Mouse (Mus musculus) neural tube, embryonic 14.5 days (tissue): Measurements from ENCODE around the gene Snap91. TPM values are rescaled to one million over a fixed set of nuclear protein-coding genes. Genes with fewer than 3 reads are reported as not detected.

ENCODE experiments used
- ATAC-seq: fragments of 200-750 bp; cut with Nextera tagmentation; 2 replicates; pipeline ENCODE4 v1.8.0; 2017; ENCODE audit warnings: low read depth, mild to moderate bottlenecking, moderate TSS enrichment, moderate library complexity
- H3K27ac ChIP-seq: fragments of 300-500 bp; sonication (generic); 2 replicates; pipeline ENCODE4 v1.5.1; 2014; ENCODE audit warnings: low read depth, mild to moderate bottlenecking, control low read depth, low read length, moderate library complexity, mixed read lengths
- H3K27me3 ChIP-seq: fragments of 300-500 bp; sonication (generic); 2 replicates; pipeline ENCODE4 v1.6.1; 2014; ENCODE audit warnings: low read length; ENCODE audit not compliant: control insufficient read depth, insufficient read depth
- H3K36me3 ChIP-seq: fragments of 300-500 bp; sonication (generic); 2 replicates; pipeline ENCODE4 v1.6.1; 2014; ENCODE audit warnings: low read length, mixed read lengths; ENCODE audit not compliant: control insufficient read depth, insufficient read depth
- H3K4me1 ChIP-seq: fragments of 300-500 bp; sonication (generic); 2 replicates; pipeline ENCODE4 v1.6.1; 2014; ENCODE audit warnings: low read length; ENCODE audit not compliant: control insufficient read depth, insufficient read depth
- H3K4me2 ChIP-seq: fragments of 300-500 bp; sonication (generic); 2 replicates; pipeline ENCODE4 v1.6.1; 2014; ENCODE audit warnings: mild to moderate bottlenecking, low read depth, low read length, control low read depth
- H3K4me3 ChIP-seq: fragments of 300-500 bp; sonication (generic); 2 replicates; pipeline ENCODE4 v1.5.1; 2014; ENCODE audit warnings: low read depth, low read length, control low read depth, mixed read lengths
- H3K9ac ChIP-seq: fragments of 300-500 bp; sonication (generic); replicated peaks from 2 replicates; pipeline ENCODE4 v1.6.1; 2014; ENCODE audit warnings: low read depth, mild to moderate bottlenecking, control low read depth, low read length, mixed read lengths
- H3K9me3 ChIP-seq: fragments of 300-500 bp; sonication (generic); 2 replicates; pipeline ENCODE4 v1.6.1; 2016; ENCODE audit warnings: low read length; ENCODE audit not compliant: control insufficient read depth
- WGBS: fragments of 180-500 bp; shearing (Covaris S2); extraction: QIAGEN DNeasy Blood & Tissue Kit; methylation state at CpG from one replicate; pipeline ENCODE4 v1.1.7; 2014; 5-methylcytosine and 5-hydroxymethylcytosine counted together
- polyA plus RNA-seq: library from polyadenylated mRNA; unstranded; fragments of >200 nt; fragmentation: Nextera tagmentation; extraction: Ambion mirVana; gene quantifications from 2 replicates; pipeline ENCODE4 v1.2.1, GENCODE M21; 2014

Gene Snap91
- polyA plus RNA-seq, 1 experiment from 2014 or later, result 93.0 TPM

DNA sequence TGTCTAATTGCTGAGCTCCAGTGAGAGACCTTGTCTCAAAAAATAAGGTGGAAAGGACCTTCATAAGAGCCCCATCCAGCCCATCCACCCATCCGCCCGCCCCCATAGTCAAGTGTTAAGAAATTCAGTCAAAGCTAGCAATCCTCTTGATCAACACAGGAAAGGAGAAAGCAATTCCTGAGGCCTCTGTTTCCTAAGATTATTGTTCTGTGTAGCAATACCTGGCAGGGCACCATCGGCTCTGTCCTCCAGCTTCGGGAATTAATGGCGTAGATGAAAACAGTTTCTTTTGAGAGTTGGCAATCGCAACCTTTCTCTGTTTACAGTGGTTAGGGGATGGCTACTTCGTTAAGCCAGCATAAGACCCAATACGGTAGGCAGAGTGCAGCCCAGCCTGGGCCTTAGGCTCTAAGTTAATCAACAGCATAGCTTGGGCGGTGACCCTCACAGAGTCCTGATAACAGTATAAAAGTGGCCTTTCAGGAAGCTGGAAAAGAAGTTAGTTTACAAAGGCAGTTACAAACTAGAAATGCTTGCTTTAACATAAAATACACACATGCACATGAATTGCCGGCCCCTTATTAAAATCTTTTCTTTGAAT is 152.1 kb downstream of the Snap91 start:
- H3K9me3 ChIP-seq, result no peaks in the 10 kb centered on the region
- WGBS, result 85% methylated on average over 10 of the region's 10 CpGs
- no peak for ATAC-seq

DNA sequence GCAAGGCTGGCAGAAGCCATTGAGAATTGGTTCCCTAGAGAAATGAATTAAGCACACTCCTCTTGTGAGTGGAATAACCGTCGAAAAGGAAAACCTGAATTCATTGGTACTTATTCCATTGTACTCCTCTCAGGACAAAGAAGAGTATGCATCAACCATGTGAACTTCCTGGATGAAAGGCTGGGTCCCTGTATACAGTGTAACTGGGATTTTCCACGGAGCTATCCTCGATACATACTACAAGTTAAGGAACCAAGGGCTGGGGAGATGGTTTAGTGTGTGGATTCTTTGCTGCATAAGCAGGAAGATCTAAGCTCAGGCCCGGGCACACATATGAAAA is 154.1 kb downstream of the Snap91 start:
- Histone ChIP-seq H3K9ac (no peak overlapping the region), H3K9me3 (no peaks in the 10 kb centered on the region), H3K36me3 (no peaks in the 10 kb centered on the region), H3K27me3 (no peaks in the 10 kb centered on the region), H3K4me1 (no peaks in the 10 kb centered on the region), H3K4me2 (no peak overlapping the region), H3K4me3 (no peak overlapping the region), H3K27ac (peak overlapping the region; percentile 61)
- 67% methylated on average over 5 of the region's 5 CpGs for WGBS
- ATAC-seq, result peak; percentile 35; the same call in 1 of the 2 replicates

More for the DNA sequence above, 152.1 kb downstream of the Snap91 start:
- no peak overlapping the region for H3K27ac ChIP-seq
- H3K27me3 ChIP-seq, result no peaks in the 10 kb centered on the region
- no peak overlapping the region for H3K4me2 ChIP-seq
- no peak overlapping the region for H3K9ac ChIP-seq
- no peaks in the 10 kb centered on the region for H3K4me1 ChIP-seq
- H3K4me3 ChIP-seq, result no peak overlapping the region
- H3K36me3 ChIP-seq, result no peaks in the 10 kb centered on the region

GRCm38 (mm10) chr9:86725604-86726380 is 154.7 kb downstream of the Snap91 start:
- ATAC-seq, result peak; percentile 75
- 31% methylated on average over 7 of the region's 7 CpGs for whole genome bisulfite sequencing

GRCm38 (mm10) chr9:86725066-86725465 is 155.4 kb downstream of the Snap91 start:
- H3K27ac ChIP-seq, result no peak overlapping the region; the same call in 1 of the 2 replicates
- no peak overlapping the region for H3K4me3 ChIP-seq
- no peaks in the 10 kb centered on the region for H3K4me1 ChIP-seq
- no peak overlapping the region for H3K4me2 ChIP-seq
- no peak overlapping the region for H3K9ac ChIP-seq
- no peaks in the 10 kb centered on the region for H3K9me3 ChIP-seq
- ATAC-seq, result no peak
- H3K27me3 ChIP-seq, result no peaks in the 10 kb centered on the region
- WGBS, result 95% methylated on average over 4 of the region's 4 CpGs
- no peaks in the 10 kb centered on the region for H3K36me3 ChIP-seq

More at GRCm38 (mm10) chr9:86725604-86726380, 154.7 kb downstream of the Snap91 start:
- no peak overlapping the region for H3K9ac ChIP-seq
- no peaks in the 10 kb centered on the region for H3K36me3 ChIP-seq
- H3K9me3 ChIP-seq, result no peaks in the 10 kb centered on the region
- H3K4me1 ChIP-seq, result no peaks in the 10 kb centered on the region
- H3K4me2 ChIP-seq, result no peak overlapping the region
- H3K27me3 ChIP-seq, result no peaks in the 10 kb centered on the region
- H3K27ac ChIP-seq, result peak overlapping the region; percentile 61
- no peak overlapping the region for H3K4me3 ChIP-seq

DNA sequence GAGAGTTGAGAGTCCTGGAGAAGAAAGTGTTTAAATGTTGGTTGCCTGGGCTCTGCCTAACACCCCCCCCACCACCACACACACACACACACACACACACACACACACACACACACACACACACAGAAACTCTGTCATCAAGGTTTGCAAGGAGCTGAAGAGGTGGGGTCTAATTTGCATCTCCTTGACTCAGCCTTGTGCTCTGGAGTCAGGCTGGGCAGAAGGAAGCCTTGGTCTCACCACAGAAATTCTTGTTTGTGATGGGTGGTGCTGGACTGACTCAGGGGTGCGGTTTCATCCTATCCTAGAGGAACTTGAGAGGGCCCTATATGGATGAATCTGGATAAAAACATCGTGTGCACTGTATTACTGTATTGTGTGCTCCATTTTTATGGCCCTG is 159.7 kb downstream of the Snap91 start:
- H3K4me3 ChIP-seq, result no peak overlapping the region
- H3K27me3 ChIP-seq, result no peaks in the 10 kb centered on the region
- no peaks in the 10 kb centered on the region for H3K9me3 ChIP-seq
- H3K27ac ChIP-seq, result no peak overlapping the region
- WGBS, result 79% methylated on average over 2 of the region's 2 CpGs
- no peak for ATAC-seq
- no peak overlapping the region for H3K4me2 ChIP-seq
- no peak overlapping the region for H3K9ac ChIP-seq
- H3K36me3 ChIP-seq, result no peaks in the 10 kb centered on the region
- no peaks in the 10 kb centered on the region for H3K4me1 ChIP-seq

DNA sequence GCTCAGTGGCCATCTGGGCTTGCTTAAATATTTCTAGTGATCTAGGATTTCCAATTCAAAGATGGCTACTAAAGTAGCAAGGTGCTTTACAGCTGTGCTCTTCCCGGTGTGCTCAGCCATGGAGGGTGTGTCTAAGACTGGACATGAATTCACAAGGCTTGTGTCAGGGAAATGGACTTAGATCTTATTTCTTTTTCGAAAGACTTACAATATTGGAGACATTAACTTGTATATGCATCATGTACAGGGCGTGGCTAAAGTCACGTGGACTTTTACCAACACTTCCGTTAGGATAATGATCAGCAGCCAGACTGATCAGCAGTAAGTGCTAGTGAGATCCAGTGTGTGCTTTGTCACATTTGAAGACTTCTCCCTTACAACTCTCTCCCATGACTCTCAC is 160.2 kb downstream of the Snap91 start:
- Histone ChIP-seq H3K36me3 (no peaks in the 10 kb centered on the region), H3K27ac (no peak overlapping the region), H3K4me1 (no peaks in the 10 kb centered on the region), H3K4me3 (no peak overlapping the region), H3K9me3 (no peaks in the 10 kb centered on the region), H3K9ac (no peak overlapping the region), H3K4me2 (no peak overlapping the region), H3K27me3 (no peaks in the 10 kb centered on the region)
- WGBS, result 92% methylated on average over 5 of the region's 5 CpGs
- no peak for ATAC-seq

GRCm38 (mm10) chr9:86717119-86717518 is 163.3 kb downstream of the Snap91 start:
- no peak overlapping the region for H3K27ac ChIP-seq
- WGBS, result 78% methylated on average over 5 of the region's 5 CpGs

GRCm38 (mm10) chr9:86716540-86716939 is 163.9 kb downstream of the Snap91 start:
- H3K36me3 ChIP-seq, result no peaks in the 10 kb centered on the region
- H3K27ac ChIP-seq, result no peak overlapping the region
- H3K4me2 ChIP-seq, result no peak overlapping the region
- no peak overlapping the region for H3K4me3 ChIP-seq
- H3K9ac ChIP-seq, result no peak overlapping the region
- 51% methylated on average over 2 of the region's 2 CpGs for WGBS
- no peaks in the 10 kb centered on the region for H3K27me3 ChIP-seq
- H3K4me1 ChIP-seq, result no peaks in the 10 kb centered on the region
- no peaks in the 10 kb centered on the region for H3K9me3 ChIP-seq
- ATAC-seq, result no peak

More at GRCm38 (mm10) chr9:86717119-86717518, 163.3 kb downstream of the Snap91 start:
- H3K4me3 ChIP-seq, result no peak overlapping the region
- no peak overlapping the region for H3K4me2 ChIP-seq
- no peak for ATAC-seq
- H3K4me1 ChIP-seq, result no peaks in the 10 kb centered on the region
- no peaks in the 10 kb centered on the region for H3K9me3 ChIP-seq
- no peak overlapping the region for H3K9ac ChIP-seq
- H3K36me3 ChIP-seq, result no peaks in the 10 kb centered on the region
- H3K27me3 ChIP-seq, result no peaks in the 10 kb centered on the region
